Mouse (Mus musculus): ENCODE results near the gene Galp.
"Not testable (repeated sequence)": the region's sequence is repeated elsewhere in the genome, so short reads cannot be mapped to it uniquely, and the experiment has no call there.

The Galp gene

GRCm38 (mm10) chr7:6174365-6174987 lies 22.4 kb upstream of the Galp start:
- not testable (repeated sequence) for DNase-seq (ENCODE audit: low read depth, low spot score)

- no peak for DNase-seq (ENCODE audit: low read depth, low spot score)
Observed at GRCm38 (mm10) chr7:6179013-6179412, 17.9 kb upstream of the Galp start.

GRCm38 (mm10) chr7:6182882-6183281 lies 14.0 kb upstream of the Galp start:
- no peak for DNase-seq (ENCODE audit: low read depth, low spot score)

- DNase-seq (ENCODE audit: low read depth, low spot score): no peak
Observed at GRCm38 (mm10) chr7:6183802-6184201, 13.1 kb upstream of the Galp start.

- DNase-seq (ENCODE audit: low read depth, low spot score): no peak
Observed at GRCm38 (mm10) chr7:6184521-6184920, 12.4 kb upstream of the Galp start.

GRCm38 (mm10) chr7:6185391-6185790 lies 11.5 kb upstream of the Galp start:
- no peak for DNase-seq (ENCODE audit: low read depth, low spot score)

GRCm38 (mm10) chr7:6186176-6186575 lies 10.7 kb upstream of the Galp start:
- no peak for DNase-seq (ENCODE audit: low read depth, low spot score)

GRCm38 (mm10) chr7:6186756-6187155 lies 10.1 kb upstream of the Galp start:
- peak; percentile 67 for DNase-seq (ENCODE audit: low read depth, low spot score)

GRCm38 (mm10) chr7:6189542-6189941 lies 7.3 kb upstream of the Galp start:
- no peak for DNase-seq (ENCODE audit: low read depth, low spot score)

- peak; percentile 79 for DNase-seq (ENCODE audit: low read depth, low spot score)
Observed at GRCm38 (mm10) chr7:6191376-6191775, 5.5 kb upstream of the Galp start.

- peak; percentile 67 for DNase-seq (ENCODE audit: low read depth, low spot score)
Observed at GRCm38 (mm10) chr7:6194129-6194528, 2.8 kb upstream of the Galp start.

GRCm38 (mm10) chr7:6195777-6196176 lies 1.1 kb upstream of the Galp start:
- no peak for DNase-seq (ENCODE audit: low read depth, low spot score)

GRCm38 (mm10) chr7:6204200-6204599 lies 7.3 kb downstream of the Galp start:
- DNase-seq (ENCODE audit: low read depth, low spot score): no peak

GRCm38 (mm10) chr7:6213144-6213543 lies 16.3 kb downstream of the Galp start:
- peak; percentile 63 for DNase-seq (ENCODE audit: low read depth, low spot score)

- not testable (repeated sequence) for DNase-seq (ENCODE audit: low read depth, low spot score)
Observed at GRCm38 (mm10) chr7:6214691-6215090, 17.8 kb downstream of the Galp start.

GRCm38 (mm10) chr7:6220147-6220546 lies 23.3 kb downstream of the Galp start:
- DNase-seq (ENCODE audit: low read depth, low spot score): no peak

- DNase-seq (ENCODE audit: low read depth, low spot score): no peak
Observed at GRCm38 (mm10) chr7:6221978-6222377, 25.1 kb downstream of the Galp start, which contains the start of gene Zscan5b. TSS of gene Zscan5b (plus strand) at chr7:6222278.

- DNase-seq (ENCODE audit: low read depth, low spot score): peak; percentile 61
Observed at GRCm38 (mm10) chr7:6228491-6228890, 31.6 kb downstream of the Galp start.

GRCm38 (mm10) chr7:6239787-6240186 lies 42.9 kb downstream of the Galp start:
- no peak for DNase-seq (ENCODE audit: low read depth, low spot score)

GRCm38 (mm10) chr7:6240841-6241425 lies 44.0 kb downstream of the Galp start:
- peak; percentile 60 for DNase-seq (ENCODE audit: low read depth, low spot score)

- DNase-seq (ENCODE audit: low read depth, low spot score): no peak
Observed at GRCm38 (mm10) chr7:6244361-6245292, 47.7 kb downstream of the Galp start.

GRCm38 (mm10) chr7:6252410-6252809 lies 55.5 kb downstream of the Galp start, which contains the start of gene Epp13:
TSS of gene Epp13 (plus strand) at chr7:6252710.
- DNase-seq (ENCODE audit: low read depth, low spot score): no peak
